ENCODE assay signal across 8 mouse cellular contexts in the genomic region with DNA sequence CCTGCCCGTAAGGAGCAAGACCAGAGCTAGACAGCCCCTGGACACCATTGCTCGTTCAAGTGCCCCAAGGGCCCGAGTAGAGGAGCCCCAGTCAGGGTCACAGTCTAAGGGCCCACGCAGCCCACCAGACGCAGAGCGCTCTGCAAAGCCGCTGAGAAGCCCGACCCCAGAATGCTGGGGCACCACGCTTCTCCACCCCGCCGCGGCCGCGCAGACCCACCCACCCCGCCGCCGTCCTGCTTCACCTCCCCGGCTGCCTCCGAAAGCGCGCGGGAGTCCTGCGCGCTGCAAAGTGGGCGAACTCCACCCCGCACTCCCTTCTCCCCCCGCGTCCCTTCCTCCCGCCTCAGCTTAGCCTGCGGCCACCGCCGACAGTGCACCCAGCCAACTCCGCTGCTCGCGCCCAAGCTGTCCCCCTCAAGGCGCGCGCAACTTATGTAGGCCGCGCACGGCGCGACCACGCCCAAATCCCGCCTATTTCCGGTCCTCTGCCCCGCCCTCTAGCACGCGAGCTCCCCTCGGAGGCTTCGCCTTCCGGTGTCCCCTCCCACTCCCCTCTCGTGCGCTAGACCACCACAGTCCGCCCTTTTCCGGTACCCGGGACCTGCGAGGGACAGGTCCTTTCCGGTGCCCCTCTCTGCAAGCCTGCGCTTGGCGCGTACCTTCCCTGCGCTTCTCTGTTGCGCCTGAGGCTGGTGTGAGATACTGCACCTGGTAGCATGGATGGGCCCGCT. TPM values are rescaled to one million over a fixed set of nuclear protein-coding genes. Genes with fewer than 3 reads are reported as not detected.
DNase-seq lines count a peak whose midpoint lies in the region; ATAC-seq lines count a peak whose summit lies in the region.

Caprin2 (minus strand) TSS at position 465 of the 734 bp plus-strand sequence.

- H3K4me1 ChIP-seq in brown adipose tissue, adult 24 weeks (ENCODE audit: control insufficient read depth, insufficient read depth, insufficient read length, low read length): no peaks in the 10 kb centered on the region
- peaks cover 0 to 2% of the 10 kb centered on the region in 2 experiments; a peak in 2 of 4 replicates for H3K4me1 ChIP-seq in heart, embryonic 14.5 days (ENCODE audit: control insufficient read depth in 2 of 2, insufficient read depth in 2 of 2, low read length in 2 of 2)
- H3K4me1 ChIP-seq in liver, embryonic 13.5 days (replicated peaks): peaks cover 26% of the 10 kb centered on the region
- H3K4me1 ChIP-seq in stomach, embryonic 16.5 days (ENCODE audit: control insufficient read depth, insufficient read depth, low read length): no peaks in the 10 kb centered on the region

- H3K9me3 ChIP-seq in heart, embryonic 14.5 days (ENCODE audit: control insufficient read depth, low read length): no peaks in the 10 kb centered on the region
- H3K9me3 ChIP-seq in liver, embryonic 13.5 days (replicated peaks): no peaks in the 10 kb centered on the region
- no peaks in the 10 kb centered on the region for H3K9me3 ChIP-seq in stomach, embryonic 16.5 days (replicated peaks; ENCODE audit: control insufficient read depth, low read length)

- H3K9ac ChIP-seq in heart, embryonic 14.5 days (ENCODE audit: low read length): peak within 1 kb of the TSS; percentile 86
- H3K9ac ChIP-seq in liver, embryonic 13.5 days: peak within 1 kb of the TSS; percentile 88
- peak within 1 kb of the TSS; percentile 80 for H3K9ac ChIP-seq in stomach, embryonic 16.5 days (ENCODE audit: low read length)

- H3K27ac ChIP-seq in brown adipose tissue, adult 24 weeks (replicated peaks; ENCODE audit: low read depth, low read length): no peak within 1 kb of the TSS
- peak within 1 kb of the TSS; percentile 71 to 83 for H3K27ac ChIP-seq in heart, embryonic 14.5 days (replicated peaks in 1 of 2; ENCODE audit: control insufficient read depth in 1 of 2, insufficient read depth in 1 of 2, low read depth in 2 of 2, low read length in 2 of 2)
- H3K27ac ChIP-seq in liver, embryonic 13.5 days: peak within 1 kb of the TSS; percentile 81
- H3K27ac ChIP-seq in stomach, embryonic 16.5 days (ENCODE audit: low read length): peak within 1 kb of the TSS; percentile 84

- peak; percentile 95 for DNase-seq in CD4-positive, CD25-positive, alpha-beta regulatory T cell, adult 2 months (ENCODE audit: low read depth, low spot score)
- peak; percentile 43 for DNase-seq in fibroblast of lung, adult 2 months (ENCODE audit: low read depth)
- DNase-seq in kidney, postnatal 14 days: peak; percentile 93
- peak; percentile 93 for DNase-seq in liver, embryonic 13.5 days
- peak; percentile 98 for DNase-seq in neural tube, embryonic 10.5 days (ENCODE audit: extremely low spot score, low spot score)

- no peaks in the 10 kb centered on the region for H3K27me3 ChIP-seq in heart, embryonic 14.5 days (ENCODE audit: control insufficient read depth, insufficient read depth, low read length)
- H3K27me3 ChIP-seq in liver, embryonic 13.5 days: no peaks in the 10 kb centered on the region
- no peaks in the 10 kb centered on the region for H3K27me3 ChIP-seq in stomach, embryonic 16.5 days (ENCODE audit: control insufficient read depth, insufficient read depth, low read length)

- H3K36me3 ChIP-seq in heart, embryonic 14.5 days (ENCODE audit: control insufficient read depth, insufficient read depth, low read length): no peaks in the 10 kb centered on the region
- H3K36me3 ChIP-seq in liver, embryonic 13.5 days: no peaks in the 10 kb centered on the region
- H3K36me3 ChIP-seq in stomach, embryonic 16.5 days (ENCODE audit: control insufficient read depth, insufficient read depth, low read length): no peaks in the 10 kb centered on the region

- under 1% methylated on average over 64 of the region's 65 CpGs for WGBS in heart, embryonic 14.5 days
- WGBS in liver, embryonic 13.5 days (ENCODE audit: insufficient replicate concordance): under 1% methylated on average over 62 of the region's 65 CpGs
- WGBS in stomach, embryonic 16.5 days: under 1% methylated on average over 65 of the region's 65 CpGs

- peak within 1 kb of the TSS; percentile 62 for H3K4me3 ChIP-seq in brown adipose tissue, adult 24 weeks (ENCODE audit: insufficient read depth, low read depth, low read length)
- peak within 1 kb of the TSS; percentile 70 to 81 for H3K4me3 ChIP-seq in heart, embryonic 14.5 days (ENCODE audit: control insufficient read depth in 1 of 2, insufficient read depth in 1 of 2, low read depth in 1 of 2, low read length in 2 of 2)
- H3K4me3 ChIP-seq in liver, embryonic 13.5 days (replicated peaks): peak within 1 kb of the TSS; percentile 84
- peak within 1 kb of the TSS; percentile 65 for H3K4me3 ChIP-seq in stomach, embryonic 16.5 days (replicated peaks; ENCODE audit: low read length)

- peak; percentile 98 for ATAC-seq in heart, embryonic 14.5 days (ENCODE audit: insufficient number of reproducible peaks, insufficient read depth, low FRiP score, low read depth)
- ATAC-seq in liver, embryonic 13.5 days (ENCODE audit: low read depth): peak; percentile 96
- ATAC-seq in stomach, embryonic 16.5 days (ENCODE audit: insufficient read depth, low FRiP score): peak; percentile 97

- peak within 1 kb of the TSS; percentile 89 for H3K4me2 ChIP-seq in heart, embryonic 14.5 days (ENCODE audit: low read length)
- H3K4me2 ChIP-seq in liver, embryonic 13.5 days: peak within 1 kb of the TSS; percentile 96
- peak within 1 kb of the TSS; percentile 92 for H3K4me2 ChIP-seq in stomach, embryonic 16.5 days (ENCODE audit: low read depth, low read length)

RNA-seq across cellular contexts. Expression of gene Caprin2, which starts in this region (rescaled TPM):
- polyA plus RNA-seq in brown adipose tissue, adult 24 weeks (2012; ENCODE audit: insufficient read depth, insufficient read length, missing spikeins): 3.3 and 5.3 TPM in 2 replicates
- polyA plus RNA-seq in heart, embryonic 14.5 days (2014; fragmentation: Nextera tagmentation; extraction: Ambion mirVana): 10.1 and 10.5 TPM in 2 replicates
- 7.2 and 8.0 TPM in 2 replicates for polyA plus RNA-seq in liver, embryonic 13.5 days (2015; fragmentation: Nextera tagmentation; extraction: Ambion mirVana)
- polyA plus RNA-seq in stomach, embryonic 16.5 days (2015; fragmentation: Nextera tagmentation; extraction: Ambion mirVana): 13.7 and 15.0 TPM in 2 replicates

Comparison
In these comparisons a context has a peak if more than half of its experiments do, and no peak if none do; other contexts are left out.
1. DNase-seq: peak in every context shown above with its lines; median percentile 98 in neural tube, embryonic 10.5 days; 95 in CD4-positive, CD25-positive, alpha-beta regulatory T cell, adult 2 months; 93 in kidney, postnatal 14 days; 93 in liver, embryonic 13.5 days; 43 in fibroblast of lung, adult 2 months.